Mouse (Mus musculus) gastrocnemius, adult 8-10 months (tissue): ENCODE measurements around the gene Styxl1. TPM values are rescaled to one million over a fixed set of nuclear protein-coding genes. Genes with fewer than 3 reads are reported as not detected.

ENCODE experiments used
- DNase-seq, 2 experiments: peaks; one replicate each; pipeline ENCODE4 v3.0.0; 2022; ENCODE audit warnings: low spot score in 2 of 2
- total RNA-seq, 4 experiments: library from RNA; stranded (reverse); gene quantifications; 2 replicates each; pipeline ENCODE4 v1.2.4; 2022

Styxl1 gene
- total RNA-seq, 4 experiments from 2014 or later = not detected

GRCm38 (mm10) chr5:135764971-135765370 lies 13.2 kb downstream of the Styxl1 start:
- no peak for DNase-seq

- DNase-seq = peak; percentile 39 to 40
Observed at GRCm38 (mm10) chr5:135763526-135763925, 14.7 kb downstream of the Styxl1 start.

- no peak for DNase-seq
Observed at GRCm38 (mm10) chr5:135761881-135762280, 16.3 kb downstream of the Styxl1 start.

GRCm38 (mm10) chr5:135751595-135751994 lies 26.6 kb downstream of the Styxl1 start:
- DNase-seq = peak in 1 of 2 experiments; percentile 32

- DNase-seq = no peak
Observed at GRCm38 (mm10) chr5:135751041-135751440, 27.1 kb downstream of the Styxl1 start.

- DNase-seq = no peak
Observed at GRCm38 (mm10) chr5:135744742-135745141, 33.4 kb downstream of the Styxl1 start.

GRCm38 (mm10) chr5:135743741-135744609 lies 34.2 kb downstream of the Styxl1 start, which contains the start of gene Tmem120a:
Gene Tmem120a (minus strand): TSS chr5:135744448.
- DNase-seq = peak; percentile 95 to 97

- DNase-seq = no peak
Observed at GRCm38 (mm10) chr5:135742941-135743740, 35.0 kb downstream of the Styxl1 start.

- no peak for DNase-seq
Observed at GRCm38 (mm10) chr5:135742156-135742555, 36.0 kb downstream of the Styxl1 start.

GRCm38 (mm10) chr5:135738266-135738665 lies 39.9 kb downstream of the Styxl1 start:
- no peak for DNase-seq

- no peak for DNase-seq
Observed at GRCm38 (mm10) chr5:135737154-135737553, 41.0 kb downstream of the Styxl1 start.

- DNase-seq = no peak
Observed at GRCm38 (mm10) chr5:135736544-135736943, 41.6 kb downstream of the Styxl1 start.

GRCm38 (mm10) chr5:135735741-135736140 lies 42.4 kb downstream of the Styxl1 start:
- DNase-seq = no peak

GRCm38 (mm10) chr5:135734057-135734680 lies 44.0 kb downstream of the Styxl1 start:
- DNase-seq = no peak

GRCm38 (mm10) chr5:135733071-135733470 lies 45.1 kb downstream of the Styxl1 start:
- no peak for DNase-seq

GRCm38 (mm10) chr5:135731322-135731721 lies 46.9 kb downstream of the Styxl1 start:
- no peak for DNase-seq

GRCm38 (mm10) chr5:135730916-135731315 lies 47.3 kb downstream of the Styxl1 start:
- no peak for DNase-seq

GRCm38 (mm10) chr5:135730278-135730677 lies 47.9 kb downstream of the Styxl1 start:
- no peak for DNase-seq

GRCm38 (mm10) chr5:135729351-135729750 lies 48.8 kb downstream of the Styxl1 start:
- DNase-seq = no peak

- no peak for DNase-seq
Observed at GRCm38 (mm10) chr5:135728361-135728760, 49.8 kb downstream of the Styxl1 start.

GRCm38 (mm10) chr5:135727871-135728270 lies 50.3 kb downstream of the Styxl1 start:
- no peak for DNase-seq
